Mouse (Mus musculus): ENCODE measurements around the gene Efnb3. TPM values are rescaled to one million over a fixed set of nuclear protein-coding genes. Genes with fewer than 3 reads are reported as not detected.

The Efnb3 gene
- 3.9 and 4.0 TPM in 2 replicates for polyA plus RNA-seq (2011; ENCODE audit: insufficient read depth, insufficient read length, low read depth, missing spikeins)

- no peaks in the 10 kb centered on the region for H3K27me3 ChIP-seq (ENCODE audit: control insufficient read depth, insufficient read depth, low read length, poor library complexity, severe bottlenecking)
- H3K4me1 ChIP-seq (ENCODE audit: control insufficient read depth, insufficient read depth, low read length) = peaks cover 13% of the 10 kb centered on the region
- H3K9me3 ChIP-seq (replicated peaks; ENCODE audit: control insufficient read depth, insufficient read depth, low read length, poor library complexity, severe bottlenecking) = no peaks in the 10 kb centered on the region
- H3K9ac ChIP-seq (ENCODE audit: low read depth, poor library complexity, severe bottlenecking) = peak within 1 kb of the TSS; percentile 57
- H3K36me3 ChIP-seq (ENCODE audit: control insufficient read depth, insufficient read depth, low read length, poor library complexity, severe bottlenecking) = peaks cover 11% of the 10 kb centered on the region
- H3K27ac ChIP-seq (ENCODE audit: insufficient read depth, low read length) = no peak within 1 kb of the TSS
- no peak for TF ChIP-seq CTCF (IDR thresholded peaks at IDR 0.05; ENCODE audit: low read depth, low read length)
- TF ChIP-seq POLR2A (IDR thresholded peaks at IDR 0.05; ENCODE audit: insufficient read depth, low read length) = no peak
- peak; percentile 14; the same call in 1 of the 2 replicates for TF ChIP-seq EP300 (IDR thresholded peaks at IDR 0.05; ENCODE audit: insufficient read depth, low read depth, low read length)
- peak within 1 kb of the TSS; percentile 48 for H3K4me3 ChIP-seq (ENCODE audit: low read depth, low read length)
Observed at GRCm38 (mm10) chr11:69559851-69560765, at the start of gene Efnb3. Gene Efnb3, minus strand, starts transcription at chr11:69560205.

- Histone ChIP-seq H3K9me3 (replicated peaks; ENCODE audit: control insufficient read depth, insufficient read depth, low read length, poor library complexity, severe bottlenecking) (no peaks in the 10 kb centered on the region), H3K4me1 (ENCODE audit: control insufficient read depth, insufficient read depth, low read length) (peaks cover 3% of the 10 kb centered on the region), H3K9ac (ENCODE audit: low read depth, poor library complexity, severe bottlenecking) (no peak overlapping the region), H3K27me3 (ENCODE audit: control insufficient read depth, insufficient read depth, low read length, poor library complexity, severe bottlenecking) (peaks cover 8% of the 10 kb centered on the region), H3K36me3 (ENCODE audit: control insufficient read depth, insufficient read depth, low read length, poor library complexity, severe bottlenecking) (no peaks in the 10 kb centered on the region), H3K4me3 (ENCODE audit: low read depth, low read length) (no peak overlapping the region), H3K27ac (ENCODE audit: insufficient read depth, low read length) (no peak overlapping the region)
- TF ChIP-seq CTCF (IDR thresholded peaks at IDR 0.05; ENCODE audit: low read depth, low read length) = no peak
- TF ChIP-seq EP300 (IDR thresholded peaks at IDR 0.05; ENCODE audit: insufficient read depth, low read depth, low read length) = no peak
- TF ChIP-seq POLR2A (IDR thresholded peaks at IDR 0.05; ENCODE audit: insufficient read depth, low read length) = no peak
Observed at GRCm38 (mm10) chr11:69609416-69609815, 49.4 kb upstream of the Efnb3 start.

GRCm38 (mm10) chr11:69608525-69608924 is 48.5 kb upstream of the Efnb3 start:
- no peaks in the 10 kb centered on the region for H3K9me3 ChIP-seq (replicated peaks; ENCODE audit: control insufficient read depth, insufficient read depth, low read length, poor library complexity, severe bottlenecking)
- H3K4me3 ChIP-seq (ENCODE audit: low read depth, low read length) = no peak overlapping the region
- no peak overlapping the region for H3K27ac ChIP-seq (ENCODE audit: insufficient read depth, low read length)
- no peak for TF ChIP-seq POLR2A (IDR thresholded peaks at IDR 0.05; ENCODE audit: insufficient read depth, low read length)
- H3K4me1 ChIP-seq (ENCODE audit: control insufficient read depth, insufficient read depth, low read length) = peaks cover 1% of the 10 kb centered on the region
- H3K36me3 ChIP-seq (ENCODE audit: control insufficient read depth, insufficient read depth, low read length, poor library complexity, severe bottlenecking) = no peaks in the 10 kb centered on the region
- H3K9ac ChIP-seq (ENCODE audit: low read depth, poor library complexity, severe bottlenecking) = no peak overlapping the region
- H3K27me3 ChIP-seq (ENCODE audit: control insufficient read depth, insufficient read depth, low read length, poor library complexity, severe bottlenecking) = peaks cover 8% of the 10 kb centered on the region

GRCm38 (mm10) chr11:69606832-69607231 is 46.8 kb upstream of the Efnb3 start:
- no peak overlapping the region for H3K27ac ChIP-seq (ENCODE audit: insufficient read depth, low read length)
- peaks cover 8% of the 10 kb centered on the region for H3K27me3 ChIP-seq (ENCODE audit: control insufficient read depth, insufficient read depth, low read length, poor library complexity, severe bottlenecking)
- TF ChIP-seq CTCF (IDR thresholded peaks at IDR 0.05; ENCODE audit: low read depth, low read length) = no peak
- no peak for TF ChIP-seq POLR2A (IDR thresholded peaks at IDR 0.05; ENCODE audit: insufficient read depth, low read length)
- no peak overlapping the region for H3K9ac ChIP-seq (ENCODE audit: low read depth, poor library complexity, severe bottlenecking)
- H3K4me1 ChIP-seq (ENCODE audit: control insufficient read depth, insufficient read depth, low read length) = no peaks in the 10 kb centered on the region
- no peak overlapping the region for H3K4me3 ChIP-seq (ENCODE audit: low read depth, low read length)
- H3K9me3 ChIP-seq (replicated peaks; ENCODE audit: control insufficient read depth, insufficient read depth, low read length, poor library complexity, severe bottlenecking) = no peaks in the 10 kb centered on the region
- no peaks in the 10 kb centered on the region for H3K36me3 ChIP-seq (ENCODE audit: control insufficient read depth, insufficient read depth, low read length, poor library complexity, severe bottlenecking)

GRCm38 (mm10) chr11:69606491-69606795 is 46.4 kb upstream of the Efnb3 start:
- Histone ChIP-seq H3K4me1 (ENCODE audit: control insufficient read depth, insufficient read depth, low read length) (no peaks in the 10 kb centered on the region), H3K4me3 (ENCODE audit: low read depth, low read length) (0 out of 2 replicates have a peak overlapping the region, but pooled peaks have one; percentile 7), H3K27me3 (ENCODE audit: control insufficient read depth, insufficient read depth, low read length, poor library complexity, severe bottlenecking) (peaks cover 8% of the 10 kb centered on the region), H3K36me3 (ENCODE audit: control insufficient read depth, insufficient read depth, low read length, poor library complexity, severe bottlenecking) (no peaks in the 10 kb centered on the region), H3K9ac (ENCODE audit: low read depth, poor library complexity, severe bottlenecking) (peak overlapping the region; percentile 31; the same call in 1 of the 2 replicates), H3K27ac (ENCODE audit: insufficient read depth, low read length) (no peak overlapping the region), H3K9me3 (replicated peaks; ENCODE audit: control insufficient read depth, insufficient read depth, low read length, poor library complexity, severe bottlenecking) (no peaks in the 10 kb centered on the region)
- no peak for TF ChIP-seq EP300 (IDR thresholded peaks at IDR 0.05; ENCODE audit: insufficient read depth, low read depth, low read length)
- no peak for TF ChIP-seq POLR2A (IDR thresholded peaks at IDR 0.05; ENCODE audit: insufficient read depth, low read length)
- TF ChIP-seq CTCF (IDR thresholded peaks at IDR 0.05; ENCODE audit: low read depth, low read length) = no peak

- no peak within 1 kb of the TSS for H3K27ac ChIP-seq (ENCODE audit: insufficient read depth, low read length)
- peaks cover 8% of the 10 kb centered on the region for H3K27me3 ChIP-seq (ENCODE audit: control insufficient read depth, insufficient read depth, low read length, poor library complexity, severe bottlenecking)
- H3K4me1 ChIP-seq (ENCODE audit: control insufficient read depth, insufficient read depth, low read length) = peaks cover under 1% of the 10 kb centered on the region
Observed at GRCm38 (mm10) chr11:69605726-69606490, 45.9 kb upstream of the Efnb3 start, which contains the start of gene Atp1b2. Gene Atp1b2, minus strand, starts transcription at chr11:69605942.

More at GRCm38 (mm10) chr11:69605726-69606490, 45.9 kb upstream of the Efnb3 start, which contains the start of gene Atp1b2:
- H3K4me3 ChIP-seq (ENCODE audit: low read depth, low read length) = peak within 1 kb of the TSS; percentile 69
- H3K9me3 ChIP-seq (replicated peaks; ENCODE audit: control insufficient read depth, insufficient read depth, low read length, poor library complexity, severe bottlenecking) = no peaks in the 10 kb centered on the region
- TF ChIP-seq POLR2A (IDR thresholded peaks at IDR 0.05; ENCODE audit: insufficient read depth, low read length) (peak; percentile 93), EP300 (IDR thresholded peaks at IDR 0.05; ENCODE audit: insufficient read depth, low read depth, low read length) (peak; percentile 60; the same call in 1 of the 2 replicates), CTCF (IDR thresholded peaks at IDR 0.05; ENCODE audit: low read depth, low read length) (no peak)
- H3K9ac ChIP-seq (ENCODE audit: low read depth, poor library complexity, severe bottlenecking) = peak within 1 kb of the TSS; percentile 55
- no peaks in the 10 kb centered on the region for H3K36me3 ChIP-seq (ENCODE audit: control insufficient read depth, insufficient read depth, low read length, poor library complexity, severe bottlenecking)

All from ES-Bruce4 (cell line).